ENCODE assay signal across 17 mouse cellular contexts in the genomic region with DNA sequence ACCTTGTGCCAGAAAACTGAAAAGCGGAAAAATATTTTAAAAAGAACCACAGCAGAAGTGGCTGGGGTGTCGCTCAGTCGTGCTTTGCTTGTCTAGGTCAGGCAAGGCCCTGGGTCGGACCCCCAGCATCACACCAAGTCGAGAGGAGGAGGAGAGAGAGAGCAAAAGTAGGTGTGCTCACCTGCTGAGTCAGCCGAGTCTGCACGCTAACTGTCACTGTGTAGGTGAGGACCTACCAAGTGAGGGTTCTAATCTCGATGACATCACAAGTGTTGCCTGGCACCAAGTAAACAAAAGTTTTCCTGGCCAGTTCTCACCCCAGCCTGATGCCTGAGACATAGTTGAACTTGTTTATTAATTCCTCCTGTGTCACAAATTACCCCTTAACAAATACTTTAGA. TPM values are rescaled to one million over a fixed set of nuclear protein-coding genes. Genes with fewer than 3 reads are reported as not detected.
DNase-seq lines count a peak whose midpoint lies in the region; ATAC-seq and TF ChIP-seq lines count a peak whose summit lies in the region.
"Had no signal": no experiment of that assay in that cellular context is flagged by ENCODE, and none has a peak within 500 bp of the region (broad histone marks: within the 10 kb centered on the region; RNA-seq: fewer than 3 reads in every experiment).

No protein-coding gene starts in this region.

- no peak overlapping the region for H3K27ac ChIP-seq in hindbrain, embryonic 13.5 days
- H3K27ac ChIP-seq in hindbrain, embryonic 12.5 days = no peak overlapping the region
- no peak overlapping the region for H3K27ac ChIP-seq in embryonic facial prominence, embryonic 13.5 days
- no peak overlapping the region for H3K27ac ChIP-seq in embryonic facial prominence, embryonic 14.5 days (replicated peaks; ENCODE audit: low read depth, low read length)
- H3K27ac ChIP-seq in midbrain, postnatal 0 days (ENCODE audit: low read depth, low read length) = no peak overlapping the region
- H3K27ac ChIP-seq: embryonic facial prominence, embryonic 15.5 days; forebrain, embryonic 10.5 days; limb, embryonic 15.5 days had no signal

- H3K27me3 ChIP-seq in hindbrain, embryonic 13.5 days = peaks cover 14% of the 10 kb centered on the region; the same call in 1 of the 2 replicates
- H3K27me3 ChIP-seq in hindbrain, embryonic 12.5 days = peaks cover 10% of the 10 kb centered on the region; the same call in 1 of the 2 replicates
- no peaks in the 10 kb centered on the region; the same call in 1 of the 2 replicates for H3K27me3 ChIP-seq in embryonic facial prominence, embryonic 13.5 days
- H3K27me3 ChIP-seq in embryonic facial prominence, embryonic 14.5 days (replicated peaks; ENCODE audit: control insufficient read depth, insufficient read depth, low read length) = no peaks in the 10 kb centered on the region
- H3K27me3 ChIP-seq in midbrain, postnatal 0 days (ENCODE audit: insufficient read depth, low read length) = no peaks in the 10 kb centered on the region
- H3K27me3 ChIP-seq: embryonic facial prominence, embryonic 15.5 days; limb, embryonic 15.5 days had no signal

- no peak for DNase-seq in embryonic facial prominence, embryonic 14.5 days (ENCODE audit: low spot score)
- DNase-seq in midbrain, postnatal 0 days (ENCODE audit: low spot score) = no peak
- DNase-seq in layer of hippocampus, postnatal 14 days (ENCODE audit: low spot score in 2 of 2) = no peak
- DNase-seq in ovary, adult 18-20 months (ENCODE audit: low spot score) = no peak
- DNase-seq: adrenal gland, adult 2 months; cerebellum, adult 9-11 months; gastrocnemius, adult 2 months; heart, postnatal 4 days; lung, postnatal 10 days; thymus, postnatal 25 days had no signal

- no peak for ATAC-seq in hindbrain, embryonic 13.5 days (ENCODE audit: low FRiP score)
- ATAC-seq in hindbrain, embryonic 12.5 days (ENCODE audit: low FRiP score) = no peak
- no peak for ATAC-seq in embryonic facial prominence, embryonic 13.5 days (ENCODE audit: insufficient number of reproducible peaks, insufficient read depth, low FRiP score, low TSS enrichment, low read depth)
- ATAC-seq in embryonic facial prominence, embryonic 14.5 days (ENCODE audit: low read depth) = no peak
- ATAC-seq in midbrain, postnatal 0 days (ENCODE audit: low FRiP score) = no peak
- ATAC-seq: intestine, embryonic 16.5 days had no signal

- no peaks in the 10 kb centered on the region for H3K9me3 ChIP-seq in hindbrain, embryonic 13.5 days
- H3K9me3 ChIP-seq in hindbrain, embryonic 12.5 days (replicated peaks) = no peaks in the 10 kb centered on the region
- H3K9me3 ChIP-seq in embryonic facial prominence, embryonic 13.5 days = no peaks in the 10 kb centered on the region
- no peaks in the 10 kb centered on the region for H3K9me3 ChIP-seq in embryonic facial prominence, embryonic 14.5 days (ENCODE audit: control insufficient read depth, low read length)
- no peaks in the 10 kb centered on the region for H3K9me3 ChIP-seq in midbrain, postnatal 0 days (ENCODE audit: low read length)
- H3K9me3 ChIP-seq: embryonic facial prominence, embryonic 15.5 days; forebrain, embryonic 10.5 days; limb, embryonic 15.5 days had no signal

- WGBS in hindbrain, embryonic 13.5 days = 92% methylated on average over 8 of the region's 8 CpGs
- 91% methylated on average over 8 of the region's 8 CpGs for WGBS in hindbrain, embryonic 12.5 days
- 80% methylated on average over 8 of the region's 8 CpGs for WGBS in embryonic facial prominence, embryonic 13.5 days
- WGBS in embryonic facial prominence, embryonic 14.5 days = 86% methylated on average over 8 of the region's 8 CpGs
- WGBS in midbrain, postnatal 0 days = 87% methylated on average over 8 of the region's 8 CpGs

- H3K4me3 ChIP-seq in hindbrain, embryonic 13.5 days = 0 out of 2 replicates have a peak overlapping the region, but pooled peaks have one; percentile 44
- H3K4me3 ChIP-seq in hindbrain, embryonic 12.5 days = no peak overlapping the region
- no peak overlapping the region for H3K4me3 ChIP-seq in embryonic facial prominence, embryonic 13.5 days
- H3K4me3 ChIP-seq in embryonic facial prominence, embryonic 14.5 days (ENCODE audit: low read depth, low read length) = no peak overlapping the region
- no peak overlapping the region for H3K4me3 ChIP-seq in midbrain, postnatal 0 days (ENCODE audit: low read depth, low read length)

- peaks cover 17% of the 10 kb centered on the region for H3K4me1 ChIP-seq in hindbrain, embryonic 13.5 days (replicated peaks)
- peaks cover 7% of the 10 kb centered on the region for H3K4me1 ChIP-seq in hindbrain, embryonic 12.5 days
- peaks cover 8% of the 10 kb centered on the region for H3K4me1 ChIP-seq in embryonic facial prominence, embryonic 13.5 days
- H3K4me1 ChIP-seq in embryonic facial prominence, embryonic 14.5 days (ENCODE audit: control insufficient read depth, insufficient read depth, low read length) = peaks cover 7% of the 10 kb centered on the region
- H3K4me1 ChIP-seq in midbrain, postnatal 0 days (ENCODE audit: insufficient read depth, low read length) = no peaks in the 10 kb centered on the region
- H3K4me1 ChIP-seq: limb, embryonic 15.5 days had no signal

- peak overlapping the region; percentile 74 for H3K9ac ChIP-seq in hindbrain, embryonic 13.5 days
- H3K9ac ChIP-seq in hindbrain, embryonic 12.5 days = no peak overlapping the region
- no peak overlapping the region; the same call in 1 of the 2 replicates for H3K9ac ChIP-seq in embryonic facial prominence, embryonic 13.5 days
- no peak overlapping the region for H3K9ac ChIP-seq in embryonic facial prominence, embryonic 14.5 days (ENCODE audit: low read depth, low read length)
- H3K9ac ChIP-seq in midbrain, postnatal 0 days (replicated peaks; ENCODE audit: low read length, poor library complexity, severe bottlenecking) = no peak overlapping the region
- H3K9ac ChIP-seq: embryonic facial prominence, embryonic 15.5 days; limb, embryonic 15.5 days had no signal

- peak overlapping the region; percentile 60 for H3K4me2 ChIP-seq in hindbrain, embryonic 13.5 days
- H3K4me2 ChIP-seq in hindbrain, embryonic 12.5 days (replicated peaks) = no peak overlapping the region
- H3K4me2 ChIP-seq in embryonic facial prominence, embryonic 13.5 days = peak overlapping the region; percentile 67; the same call in 1 of the 2 replicates
- H3K4me2 ChIP-seq in embryonic facial prominence, embryonic 14.5 days (ENCODE audit: low read depth, low read length) = 0 out of 2 replicates have a peak overlapping the region, but pooled peaks have one; percentile 69
- peak overlapping the region; percentile 49; the same call in 1 of the 2 replicates for H3K4me2 ChIP-seq in midbrain, postnatal 0 days (ENCODE audit: low read depth, low read length, poor library complexity, severe bottlenecking)

- H3K36me3 ChIP-seq in hindbrain, embryonic 13.5 days = peaks cover 6% of the 10 kb centered on the region; the same call in 1 of the 2 replicates
- H3K36me3 ChIP-seq in hindbrain, embryonic 12.5 days = peaks cover 9% of the 10 kb centered on the region; the same call in 1 of the 2 replicates
- no peaks in the 10 kb centered on the region for H3K36me3 ChIP-seq in embryonic facial prominence, embryonic 13.5 days
- no peaks in the 10 kb centered on the region for H3K36me3 ChIP-seq in embryonic facial prominence, embryonic 14.5 days (ENCODE audit: control insufficient read depth, insufficient read depth, low read length)
- peaks cover 4% of the 10 kb centered on the region; the same call in 1 of the 2 replicates for H3K36me3 ChIP-seq in midbrain, postnatal 0 days (ENCODE audit: insufficient read depth, low read length)
- H3K36me3 ChIP-seq: embryonic facial prominence, embryonic 15.5 days; limb, embryonic 15.5 days had no signal

- TF ChIP-seq CTCF in midbrain, postnatal 0 days (IDR thresholded peaks at IDR 0.05) = no peak

RNA-seq across cellular contexts. Expression of gene Usp42, which starts 27.5 kb away (rescaled TPM):
- polyA plus RNA-seq in hindbrain, embryonic 13.5 days (2015; fragmentation: Nextera tagmentation; extraction: Ambion mirVana) = 28.6 and 29.3 TPM in 2 replicates
- 37.0 and 37.7 TPM in 2 replicates for polyA plus RNA-seq in hindbrain, embryonic 12.5 days (2016; fragmentation: Nextera tagmentation; extraction: Ambion mirVana)
- 24.2 and 27.2 TPM in 2 replicates for polyA plus RNA-seq in embryonic facial prominence, embryonic 13.5 days (2015; fragmentation: Nextera tagmentation; extraction: Ambion mirVana)
- 18.1 and 19.2 TPM in 2 replicates for polyA plus RNA-seq in embryonic facial prominence, embryonic 14.5 days (2014; fragmentation: Nextera tagmentation; extraction: Ambion mirVana)
- 23.1 and 24.3 TPM in 2 replicates for total RNA-seq in midbrain, postnatal 0 days (2014; rRNA removed)
- polyA plus RNA-seq in midbrain, postnatal 0 days (2015; fragmentation: Nextera tagmentation; extraction: Ambion mirVana) = 18.8 TPM in 2 replicates
- 10 to 100 TPM; 20.0 to 23.4 TPM for total RNA-seq in layer of hippocampus, postnatal 14 days (2021)

RNA-seq across cellular contexts. Expression of gene Eif2ak1, which starts 58.0 kb away (rescaled TPM):
- polyA plus RNA-seq in hindbrain, embryonic 13.5 days (2015; fragmentation: Nextera tagmentation; extraction: Ambion mirVana) = 45.5 and 50.3 TPM in 2 replicates
- polyA plus RNA-seq in hindbrain, embryonic 12.5 days (2016; fragmentation: Nextera tagmentation; extraction: Ambion mirVana) = 47.8 and 51.7 TPM in 2 replicates
- polyA plus RNA-seq in embryonic facial prominence, embryonic 13.5 days (2015; fragmentation: Nextera tagmentation; extraction: Ambion mirVana) = 42.5 and 43.2 TPM in 2 replicates
- 38.4 and 39.8 TPM in 2 replicates for polyA plus RNA-seq in embryonic facial prominence, embryonic 14.5 days (2014; fragmentation: Nextera tagmentation; extraction: Ambion mirVana)
- 24.9 and 28.8 TPM in 2 replicates for total RNA-seq in midbrain, postnatal 0 days (2014; rRNA removed)
- polyA plus RNA-seq in midbrain, postnatal 0 days (2015; fragmentation: Nextera tagmentation; extraction: Ambion mirVana) = 32.6 and 34.8 TPM in 2 replicates
- 10 to 100 TPM; 40.5 to 41.8 TPM for total RNA-seq in layer of hippocampus, postnatal 14 days (2021)
